Mouse (Mus musculus): ENCODE measurements around the gene Plxna1. TPM values are rescaled to one million over a fixed set of nuclear protein-coding genes. Genes with fewer than 3 reads are reported as not detected.

The Plxna1 gene
- total and polyA plus RNA-seq, 3 experiments = 7.2 to 25.8 TPM; not detected in 1

- Histone ChIP-seq H3K36me3 (ENCODE audit: control insufficient read depth in 1 of 2, insufficient read depth in 2 of 2, low read length in 2 of 2) (peaks cover 0 to 2% of the 10 kb centered on the region in 2 experiments; a peak in 1 of 4 replicates), H3K9me3 (replicated peaks; ENCODE audit: insufficient read depth, low read length) (no peaks in the 10 kb centered on the region), H3K79me2 (ENCODE audit: control insufficient read depth, insufficient read depth, low read length, poor library complexity) (no peaks in the 10 kb centered on the region), H3K4me3 (ENCODE audit: control insufficient read depth in 1 of 2, insufficient read depth in 1 of 2, low read depth in 2 of 2, low read length in 2 of 2) (no peak overlapping the region), H3K9ac (ENCODE audit: control insufficient read depth, low read depth, low read length, poor library complexity, severe bottlenecking) (no peak overlapping the region), H3K4me1 (ENCODE audit: control insufficient read depth in 1 of 2, insufficient read depth in 2 of 2, low read length in 2 of 2) (0 out of 4 replicates have a peak, but pooled peaks cover 0 to 3% of the 10 kb centered on the region in 2 experiments), H3K27ac (ENCODE audit: control insufficient read depth, low read depth, low read length) (no peak overlapping the region), H3K27me3 (ENCODE audit: control insufficient read depth in 1 of 2, insufficient read depth in 2 of 2, low read length in 2 of 2) (no peaks in the 10 kb centered on the region)
- no peak for TF ChIP-seq MXI1 (IDR thresholded peaks at IDR 0.05; ENCODE audit: low read depth, low read length)
- no peak for TF ChIP-seq MYC (IDR thresholded peaks at IDR 0.05; ENCODE audit: low read depth, low read length)
- no peak for TF ChIP-seq USF2 (IDR thresholded peaks at IDR 0.05; ENCODE audit: borderline replicate concordance in 1 of 2, insufficient read depth in 1 of 2, low read depth in 1 of 2, low read length in 2 of 2)
- TF ChIP-seq NELFE (IDR thresholded peaks at IDR 0.05; ENCODE audit: low read depth, low read length) = no peak
- TF ChIP-seq MAZ (IDR thresholded peaks at IDR 0.05; ENCODE audit: low read depth, low read length) = no peak
- TF ChIP-seq TCF12 (IDR thresholded peaks at IDR 0.05; ENCODE audit: low read depth, low read length) = no peak
- no peak for TF ChIP-seq E2F4 (IDR thresholded peaks at IDR 0.05; ENCODE audit: borderline replicate concordance, low read depth, low read length)
- TF ChIP-seq JUND (IDR thresholded peaks at IDR 0.05; ENCODE audit: low read depth, low read length) = no peak
- no peak for TF ChIP-seq TBP (IDR thresholded peaks at IDR 0.05; ENCODE audit: low read depth, low read length)
- no peak for TF ChIP-seq POLR2AphosphoS5 (IDR thresholded peaks at IDR 0.05; ENCODE audit: borderline replicate concordance, low read depth, low read length)
- no peak for TF ChIP-seq MYB (IDR thresholded peaks at IDR 0.05; ENCODE audit: low read depth, low read length)
- TF ChIP-seq ETS1 (IDR thresholded peaks at IDR 0.05; ENCODE audit: low read depth, low read length) = no peak
- TF ChIP-seq GATA1 (IDR thresholded peaks at IDR 0.05; ENCODE audit: low read depth, low read length) = no peak
- TF ChIP-seq UBTF (IDR thresholded peaks at IDR 0.05; ENCODE audit: borderline replicate concordance, insufficient read depth, low read depth, low read length) = no peak
- no peak for TF ChIP-seq ELF1 (IDR thresholded peaks at IDR 0.05; ENCODE audit: low read depth, low read length)
- no peak for TF ChIP-seq RCOR1 (IDR thresholded peaks at IDR 0.05; ENCODE audit: low read depth, low read length)
- TF ChIP-seq POLR2A (IDR thresholded peaks at IDR 0.05; ENCODE audit: control insufficient read depth in 1 of 2, insufficient read depth in 1 of 2, low read depth in 1 of 2, low read length in 2 of 2, poor library complexity in 1 of 2) = no peak
- TF ChIP-seq GABPA (IDR thresholded peaks at IDR 0.05; ENCODE audit: low read depth, low read length) = no peak
- TF ChIP-seq ZC3H11A (IDR thresholded peaks at IDR 0.05; ENCODE audit: low read depth, low read length) = no peak
- DNase-seq (ENCODE audit: low read depth, low spot score) = no peak
Measured at GRCm38 (mm10) chr6:89337574-89337973, 24.8 kb downstream of the Plxna1 start.

DNA sequence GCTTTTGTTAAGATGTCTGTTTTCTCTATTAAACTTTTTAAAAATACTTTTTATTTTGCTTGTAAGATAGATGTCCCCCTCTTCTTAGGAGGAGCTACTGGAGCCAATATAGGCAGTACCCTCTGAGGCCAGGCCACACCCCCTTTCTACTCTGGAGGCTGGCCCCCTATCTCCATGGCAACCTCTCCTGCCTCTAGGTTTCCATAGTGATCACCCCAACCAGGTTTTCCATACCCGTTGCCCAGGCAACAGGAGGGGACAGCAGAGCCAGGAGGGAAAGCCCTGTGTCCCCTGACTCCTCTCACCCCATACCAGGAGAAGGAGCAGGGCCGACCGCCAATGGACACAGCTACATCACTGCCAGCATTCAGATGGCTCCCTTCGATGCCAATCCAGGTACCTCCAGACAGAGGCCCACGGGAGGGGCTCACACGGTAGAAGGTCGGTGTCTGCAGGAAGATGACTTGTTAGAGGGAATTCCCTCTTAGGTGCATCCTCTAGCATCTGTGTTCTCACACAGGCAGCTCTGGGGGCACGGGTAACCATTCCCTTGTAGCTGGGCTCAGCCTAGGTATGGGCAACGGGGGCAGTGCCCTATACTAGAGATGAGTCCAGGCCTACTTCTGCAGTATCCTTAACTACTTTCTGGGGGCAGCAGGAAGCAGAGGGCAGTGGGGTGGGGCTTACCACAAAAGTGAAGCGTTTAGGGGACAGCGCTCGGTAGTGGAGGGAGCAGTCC lies 28.3 kb downstream of the Plxna1 start:
- Histone ChIP-seq H3K4me1 (ENCODE audit: control insufficient read depth in 1 of 2, insufficient read depth in 2 of 2, low read length in 2 of 2) (0 out of 4 replicates have a peak, but pooled peaks cover 0 to 3% of the 10 kb centered on the region in 2 experiments), H3K27ac (ENCODE audit: control insufficient read depth, low read depth, low read length) (no peak overlapping the region), H3K4me3 (ENCODE audit: control insufficient read depth in 1 of 2, insufficient read depth in 1 of 2, low read depth in 2 of 2, low read length in 2 of 2) (no peak overlapping the region), H3K36me3 (ENCODE audit: control insufficient read depth in 1 of 2, insufficient read depth in 2 of 2, low read length in 2 of 2) (0 out of 4 replicates have a peak, but pooled peaks cover 0 to 2% of the 10 kb centered on the region in 2 experiments), H3K79me2 (ENCODE audit: control insufficient read depth, insufficient read depth, low read length, poor library complexity) (no peaks in the 10 kb centered on the region), H3K27me3 (ENCODE audit: control insufficient read depth in 1 of 2, insufficient read depth in 2 of 2, low read length in 2 of 2) (no peaks in the 10 kb centered on the region), H3K9me3 (replicated peaks; ENCODE audit: insufficient read depth, low read length) (no peaks in the 10 kb centered on the region), H3K9ac (ENCODE audit: control insufficient read depth, low read depth, low read length, poor library complexity, severe bottlenecking) (no peak overlapping the region)
- no peak for DNase-seq (ENCODE audit: low read depth, low spot score)
- TF ChIP-seq POLR2A (IDR thresholded peaks at IDR 0.05; ENCODE audit: control insufficient read depth in 1 of 2, insufficient read depth in 1 of 2, low read depth in 1 of 2, low read length in 2 of 2, poor library complexity in 1 of 2) (no peak), ZNF384 (IDR thresholded peaks at IDR 0.05; ENCODE audit: low read depth, low read length) (no peak), POLR2AphosphoS2 (IDR thresholded peaks at IDR 0.05; ENCODE audit: low read length) (no peak), MAX (IDR thresholded peaks at IDR 0.05; ENCODE audit: low read length) (no peak), ELF1 (IDR thresholded peaks at IDR 0.05; ENCODE audit: low read depth, low read length) (no peak), E2F4 (IDR thresholded peaks at IDR 0.05; ENCODE audit: borderline replicate concordance, low read depth, low read length) (no peak), POLR2AphosphoS5 (IDR thresholded peaks at IDR 0.05; ENCODE audit: borderline replicate concordance, low read depth, low read length) (no peak), UBTF (IDR thresholded peaks at IDR 0.05; ENCODE audit: borderline replicate concordance, insufficient read depth, low read depth, low read length) (no peak), NRF1 (IDR thresholded peaks at IDR 0.05; ENCODE audit: insufficient read depth, low read depth, low read length, poor library complexity, severe bottlenecking) (no peak), BHLHE40 (IDR thresholded peaks at IDR 0.05; ENCODE audit: borderline replicate concordance, low read depth, low read length) (no peak), TAL1 (IDR thresholded peaks at IDR 0.05; ENCODE audit: low read length) (no peak), CHD2 (IDR thresholded peaks at IDR 0.05; ENCODE audit: low read length) (no peak), MYB (IDR thresholded peaks at IDR 0.05; ENCODE audit: low read depth, low read length) (no peak), TCF12 (IDR thresholded peaks at IDR 0.05; ENCODE audit: low read depth, low read length) (no peak), EP300 (IDR thresholded peaks at IDR 0.05; ENCODE audit: low read depth in 1 of 2, low read length in 2 of 2) (no peak)

Measured in MEL (cell line).